Mouse (Mus musculus): ENCODE results near the gene Farp1.
"Not testable (repeated sequence)": the region's sequence is repeated elsewhere in the genome, so short reads cannot be mapped to it uniquely, and the experiment has no call there.

The Farp1 gene

DNA sequence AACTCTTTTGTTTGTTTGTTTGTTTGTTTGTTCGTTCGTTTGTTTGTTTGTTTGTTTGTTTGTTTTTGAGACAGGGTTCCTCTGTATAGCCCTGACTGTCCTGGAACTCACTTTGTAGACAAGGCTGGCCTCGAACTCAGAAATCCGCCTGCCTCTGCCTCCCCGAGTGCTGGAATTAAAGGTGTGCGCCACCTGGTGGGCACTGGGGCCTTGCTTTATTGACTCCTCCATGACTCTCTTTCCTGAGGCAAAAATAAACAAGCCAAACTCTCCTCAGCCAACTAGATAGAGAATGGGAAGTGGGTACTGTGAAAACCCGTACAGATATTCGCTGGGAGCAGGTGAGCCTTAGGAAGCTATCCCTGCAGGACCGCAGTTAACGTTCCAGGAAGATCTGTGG, 154.8 kb downstream of the Farp1 start:
- DNase-seq, result not testable (repeated sequence)

DNA sequence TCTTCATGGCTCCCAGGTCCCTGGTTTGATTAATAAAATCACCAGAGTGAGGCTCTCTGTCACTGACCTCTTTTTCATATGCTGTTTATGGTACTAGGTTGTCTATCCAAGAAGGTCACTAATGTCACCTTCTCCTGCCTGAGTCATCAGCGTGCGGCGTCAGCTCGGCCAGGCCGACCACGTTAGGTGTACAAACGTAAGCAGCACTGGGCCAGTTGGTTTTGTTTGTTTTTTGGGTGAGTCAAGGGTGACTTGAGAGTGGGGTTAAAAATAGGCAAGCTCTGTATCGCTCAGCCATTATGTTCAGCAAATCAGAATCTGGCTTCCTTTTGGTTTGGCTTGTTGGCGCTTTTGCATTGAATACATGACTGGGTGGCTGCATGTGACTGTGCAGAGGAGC, 155.4 kb downstream of the Farp1 start:
- DNase-seq, result no peak

DNA sequence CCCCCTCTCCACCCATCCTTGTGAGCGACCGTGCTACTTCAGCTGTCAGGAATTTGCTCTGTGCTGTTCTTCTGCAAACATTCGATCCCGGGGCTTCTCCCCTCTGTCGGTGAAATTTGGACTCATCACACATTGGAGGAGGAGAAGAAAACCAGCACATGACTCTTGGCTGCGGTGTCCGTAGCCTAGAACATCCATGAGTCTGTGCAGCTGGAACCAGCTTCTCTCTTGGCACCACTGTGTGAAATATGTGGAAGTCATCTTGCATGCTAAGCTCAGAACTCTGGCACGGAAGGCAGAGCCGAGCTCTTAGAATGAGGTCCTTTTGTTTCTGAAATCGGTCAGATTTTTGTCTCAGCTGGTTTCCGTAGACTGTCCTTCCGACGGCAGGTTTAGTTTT, 156.7 kb downstream of the Farp1 start:
- no peak for DNase-seq

DNA sequence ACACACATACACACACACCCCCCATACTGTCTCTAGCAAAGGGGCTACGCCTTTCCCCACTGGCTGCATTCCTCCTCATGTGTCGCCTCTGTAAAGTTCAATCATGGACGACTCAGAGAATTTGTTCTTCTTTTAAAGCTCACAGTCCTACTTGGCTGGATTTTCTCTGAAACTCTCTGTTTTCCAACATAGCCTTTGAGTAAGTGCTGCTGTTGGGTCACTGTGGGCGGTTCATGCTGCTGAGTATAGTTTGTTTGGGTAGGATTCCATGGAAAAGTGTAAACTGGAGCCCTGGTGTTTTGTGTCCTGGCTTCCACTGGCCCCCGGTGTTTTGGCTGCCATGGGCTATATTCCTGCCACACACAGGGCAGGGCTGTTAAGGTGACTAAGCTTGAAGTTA, 157.4 kb downstream of the Farp1 start:
- DNase-seq, result no peak

DNA sequence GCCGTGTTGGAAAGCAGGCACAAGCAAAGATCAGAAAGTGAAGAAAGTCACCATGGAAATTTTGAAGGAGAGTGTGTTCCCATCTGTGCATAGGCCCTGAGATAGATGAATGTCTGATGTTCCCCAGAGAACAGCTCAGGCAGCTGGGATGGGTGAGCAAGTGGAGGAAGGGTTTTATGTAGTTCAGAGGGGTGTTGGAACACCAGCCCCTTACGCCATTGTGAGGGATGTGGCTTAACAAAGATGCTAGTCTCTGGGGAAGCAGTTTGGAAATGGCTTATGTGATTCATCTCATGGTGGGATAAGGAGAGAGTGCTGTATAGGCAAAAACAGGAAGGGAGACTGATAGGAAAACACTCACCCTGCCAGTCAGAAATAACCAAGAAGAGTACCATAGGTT, 159.0 kb downstream of the Farp1 start:
- no peak for DNase-seq

DNA sequence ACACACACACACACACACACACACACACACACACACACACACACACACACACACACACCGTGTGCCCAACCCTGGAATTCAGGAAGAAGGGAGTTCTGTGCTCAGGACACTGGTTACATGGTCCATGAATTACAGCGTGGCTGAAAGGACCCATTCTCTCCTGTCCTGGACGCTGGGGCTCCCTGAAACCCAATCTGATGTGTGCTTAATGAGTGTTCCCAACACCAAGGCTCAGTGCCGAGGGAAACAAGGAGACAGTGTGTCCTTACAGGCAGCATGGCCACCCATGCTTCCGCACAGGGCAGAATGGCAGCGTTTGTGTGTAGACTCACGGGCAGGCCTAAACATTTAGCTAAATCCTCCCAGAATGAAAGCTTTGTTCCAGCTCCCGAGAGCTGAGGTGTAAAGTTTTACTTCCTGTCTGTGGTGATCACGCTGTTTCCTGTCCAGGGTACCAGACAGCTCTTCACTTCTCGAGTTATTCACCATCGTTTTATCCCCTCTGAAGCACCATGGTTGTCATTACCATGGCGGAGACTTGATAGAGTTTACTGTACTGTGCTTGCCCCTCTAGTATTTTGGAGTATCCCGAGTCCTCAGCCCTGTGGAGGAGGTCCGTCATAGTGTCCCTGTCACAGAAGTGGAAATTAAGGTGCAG, 164.0 kb downstream of the Farp1 start:
- peak; percentile 37 for DNase-seq

DNA sequence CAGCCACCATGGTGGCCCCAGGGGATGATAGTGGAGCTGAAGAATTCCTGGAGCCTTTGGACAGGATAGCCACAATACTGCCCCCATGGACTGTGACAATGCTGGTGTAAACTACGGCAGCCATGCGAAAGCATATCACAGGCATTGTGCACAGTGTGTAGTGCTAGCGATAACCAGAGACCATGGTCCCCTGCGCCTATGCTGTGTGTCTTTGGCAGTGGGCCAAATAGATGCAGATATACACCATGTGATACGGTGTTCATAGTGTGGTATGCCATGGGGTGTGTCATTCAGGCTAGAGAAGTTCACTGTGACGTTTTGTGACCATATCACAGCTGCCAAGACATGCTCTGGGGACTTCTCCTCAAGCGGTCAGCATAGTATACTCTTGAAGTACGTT, 164.8 kb downstream of the Farp1 start:
- DNase-seq, result no peak

DNA sequence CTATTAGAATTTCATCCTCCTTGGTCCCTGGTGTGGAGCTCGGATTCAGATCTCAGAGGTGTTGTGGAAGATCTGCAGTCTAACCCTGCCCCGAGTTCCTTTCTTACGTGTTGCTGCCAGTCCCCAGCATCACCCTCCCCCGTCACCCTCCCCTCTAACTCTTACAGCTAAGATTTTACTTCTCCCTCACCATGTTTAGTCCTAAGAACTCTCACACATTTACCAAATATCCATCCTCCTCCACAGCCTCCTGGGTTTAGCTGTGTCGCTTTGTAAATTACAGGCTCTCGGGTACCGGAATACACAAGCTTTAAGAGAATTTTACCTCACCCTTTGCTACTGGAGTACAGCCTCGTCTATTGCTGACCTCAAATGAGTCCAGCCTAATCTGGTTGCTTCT, 165.4 kb downstream of the Farp1 start:
- no peak for DNase-seq

DNA sequence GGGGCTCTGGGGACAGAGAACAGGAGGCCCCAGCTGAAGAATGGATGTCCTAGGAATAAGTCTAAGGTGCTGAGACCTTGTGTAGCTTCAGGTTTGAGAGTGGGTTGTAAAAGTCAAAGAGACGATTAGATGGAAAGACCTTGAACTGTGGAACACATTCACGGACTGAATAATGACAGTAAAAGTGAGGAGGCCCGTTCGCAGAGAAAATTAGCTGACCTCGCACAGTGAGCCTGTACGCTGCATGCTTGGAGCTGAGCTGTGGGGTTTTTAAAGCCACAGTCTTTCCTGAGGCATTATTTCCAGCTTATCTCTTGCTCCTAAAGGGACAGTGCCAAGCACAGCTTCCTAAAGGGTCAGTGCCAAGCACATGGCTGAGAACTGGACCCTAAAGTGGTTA, 166.2 kb downstream of the Farp1 start:
- no peak for DNase-seq

DNA sequence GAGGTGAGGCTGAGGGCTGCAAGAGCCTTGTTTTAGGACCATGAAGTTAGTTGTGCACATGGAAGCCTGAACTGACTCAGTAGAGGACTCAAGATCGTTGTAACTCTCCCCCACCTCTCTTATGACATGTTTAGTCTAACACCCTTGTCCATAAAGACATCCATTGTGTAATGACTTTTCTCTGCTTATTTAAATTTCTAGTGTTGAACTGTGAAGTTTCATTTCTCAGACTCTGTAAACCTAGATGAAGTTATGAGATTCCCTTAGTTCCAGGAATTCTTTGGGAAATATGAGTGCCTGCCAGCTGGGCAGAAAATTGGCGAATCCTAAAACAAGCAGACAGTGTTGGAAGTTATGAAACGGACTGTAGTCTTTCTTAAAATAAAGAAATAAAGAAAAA, 170.5 kb downstream of the Farp1 start:
- DNase-seq, result no peak

DNA sequence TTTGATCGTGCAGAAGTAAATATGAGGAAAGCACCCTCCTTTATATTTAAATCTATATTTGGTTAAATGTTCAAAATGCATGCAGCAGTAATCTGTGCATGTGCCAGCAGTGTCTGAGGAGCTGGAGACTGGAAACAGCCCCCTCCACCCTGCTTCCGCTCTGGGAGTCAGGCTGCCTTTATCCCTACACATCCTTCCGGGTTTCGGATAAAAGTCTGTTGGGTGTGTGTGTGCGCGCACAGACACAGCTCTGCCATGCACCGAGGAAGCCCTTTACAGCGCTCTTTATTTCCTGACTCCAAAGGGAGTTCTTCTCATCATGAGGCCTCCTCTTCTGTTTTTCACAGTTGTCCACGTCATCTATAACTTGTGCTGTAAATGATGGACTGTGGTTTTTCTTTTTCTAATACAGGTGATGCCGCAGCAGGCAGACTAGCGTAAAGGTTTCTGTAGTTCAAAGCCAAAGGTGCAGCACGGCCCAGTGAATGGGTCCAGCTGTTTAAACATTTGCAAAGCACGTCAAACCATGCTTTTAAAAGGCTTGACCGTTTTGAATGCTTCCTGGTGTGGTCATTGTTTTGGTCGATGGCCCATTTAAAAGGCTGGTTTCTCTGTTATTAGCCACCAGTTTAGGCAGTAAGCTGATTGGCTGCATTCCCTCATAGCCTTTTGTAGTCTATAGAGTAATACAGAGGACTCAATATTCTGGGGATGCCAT, 172.6 kb downstream of the Farp1 start:
- DNase-seq, result no peak

DNA sequence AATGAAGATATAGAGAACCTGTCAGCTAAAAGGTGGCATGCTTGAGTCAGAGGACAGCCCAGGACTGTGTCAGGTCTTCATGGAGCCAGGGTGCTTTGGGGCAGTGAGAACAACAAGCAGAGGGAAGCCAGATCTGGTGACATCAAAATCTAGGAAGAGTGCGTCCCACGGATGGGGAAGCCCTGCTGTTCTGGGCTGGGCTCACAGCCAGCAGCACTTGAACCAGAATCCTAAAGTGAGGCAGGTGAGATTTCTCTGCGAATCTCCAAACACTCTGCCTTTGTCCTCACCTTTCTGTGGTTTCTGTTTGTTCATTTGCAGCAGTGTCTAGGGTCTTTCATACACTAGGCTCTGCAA, 173.1 kb downstream of the Farp1 start:
- DNase-seq, result no peak

DNA sequence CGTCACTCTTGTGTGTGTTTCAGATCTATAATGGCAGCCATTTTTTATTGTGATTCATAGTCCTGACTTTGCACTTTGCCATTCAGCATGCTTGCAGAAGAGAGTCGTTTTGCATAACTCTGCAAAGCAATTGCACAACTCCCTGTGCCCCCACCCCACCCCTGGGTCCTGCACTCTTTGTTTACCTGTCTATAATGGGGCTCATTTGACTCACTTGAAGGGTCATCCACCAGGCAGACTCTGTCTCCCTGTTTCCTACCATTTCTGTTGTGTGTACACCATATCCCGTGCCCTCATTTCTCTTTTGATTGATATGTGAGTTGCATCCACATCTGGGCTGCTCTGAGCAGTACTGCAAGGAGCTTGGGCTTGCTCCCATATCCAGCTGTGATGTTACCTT, 175.3 kb downstream of the Farp1 start:
- DNase-seq, result no peak

DNA sequence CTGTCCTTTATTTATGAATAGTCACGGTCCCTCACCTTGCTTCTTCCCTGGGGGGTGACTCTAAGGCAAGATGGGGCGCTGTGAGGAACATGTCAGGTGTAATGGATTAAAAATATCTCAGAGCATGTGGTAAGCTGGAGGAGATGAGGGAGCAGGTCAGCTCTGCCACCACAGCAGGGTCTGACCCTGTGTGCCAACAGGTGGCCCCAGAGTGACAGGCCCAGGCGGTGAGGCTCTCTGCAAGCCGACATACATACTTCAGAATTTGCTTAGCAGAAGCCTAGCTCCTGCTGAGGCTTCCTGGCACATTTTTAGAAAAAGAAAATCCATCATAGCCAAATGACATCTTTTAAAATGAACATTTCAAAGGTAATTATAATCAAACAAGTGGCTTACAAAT, 178.7 kb downstream of the Farp1 start:
- no peak for DNase-seq

DNA sequence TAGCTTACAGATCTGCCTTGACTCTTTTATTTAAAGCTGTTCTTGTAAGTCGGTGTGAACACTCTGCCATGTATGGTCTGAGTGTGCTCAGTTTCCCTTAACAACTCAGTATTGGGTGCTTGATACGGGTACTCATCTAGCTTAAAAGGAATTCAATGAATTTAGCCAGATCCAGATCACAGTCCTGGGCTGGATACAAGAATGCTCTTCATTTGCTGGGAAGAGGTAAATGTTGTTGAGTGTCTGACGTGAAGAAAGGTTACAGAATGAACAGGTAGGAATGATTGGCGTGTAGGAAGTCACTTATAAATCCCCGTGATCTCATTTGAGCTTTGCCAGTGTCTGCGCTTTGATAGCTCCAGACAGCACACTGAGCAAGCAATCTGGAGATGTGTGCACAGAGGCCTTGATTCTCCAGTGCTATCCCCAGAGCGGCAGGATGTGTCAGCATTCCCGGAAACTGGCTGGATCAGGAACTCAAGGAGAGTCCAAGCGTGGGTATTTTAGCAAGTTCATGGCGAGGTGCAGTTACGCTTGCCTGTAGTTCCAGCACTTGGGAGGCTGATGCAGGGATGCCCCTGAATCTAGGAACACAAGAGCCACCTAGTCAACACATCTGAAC, 179.7 kb downstream of the Farp1 start:
- DNase-seq, result no peak

DNA sequence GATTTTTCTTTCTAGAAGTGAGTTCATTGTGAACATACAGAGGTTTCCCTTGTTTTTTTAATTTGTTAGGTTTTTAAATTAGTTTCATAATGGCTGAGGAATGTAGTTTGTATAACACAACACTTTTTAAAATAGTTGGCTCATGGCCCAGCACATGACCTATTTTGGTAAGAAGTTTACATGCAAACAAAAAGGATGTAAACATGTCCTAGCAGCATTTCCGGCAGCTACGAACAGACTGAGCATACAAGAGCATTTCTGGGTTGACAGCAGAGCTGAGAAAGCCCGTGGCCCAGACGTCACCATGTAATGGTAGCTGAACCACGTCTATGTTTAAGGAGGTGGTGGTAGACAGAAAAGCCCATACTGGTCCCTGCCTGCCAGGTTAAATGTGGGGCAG, 180.8 kb downstream of the Farp1 start:
- DNase-seq, result no peak

DNA sequence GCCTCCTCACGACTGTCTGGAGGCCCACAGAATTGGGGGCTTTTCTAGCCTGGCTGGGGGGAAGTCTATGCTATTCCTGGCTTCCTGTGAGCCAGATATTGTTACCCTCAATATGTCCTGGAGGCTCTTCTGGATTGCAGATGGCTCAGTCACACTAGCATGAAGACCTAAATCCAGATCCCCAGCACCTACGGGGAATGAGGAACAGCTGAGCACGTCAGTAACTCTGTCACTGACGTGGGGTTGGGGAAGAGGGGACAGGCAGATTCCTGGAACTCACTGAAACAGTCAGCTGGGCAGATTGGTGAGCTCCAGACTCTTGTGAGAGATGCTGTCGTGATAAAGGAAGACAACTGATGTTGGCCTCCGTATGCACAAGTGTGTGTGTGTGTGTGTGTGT, 181.7 kb downstream of the Farp1 start:
- DNase-seq, result no peak

DNA sequence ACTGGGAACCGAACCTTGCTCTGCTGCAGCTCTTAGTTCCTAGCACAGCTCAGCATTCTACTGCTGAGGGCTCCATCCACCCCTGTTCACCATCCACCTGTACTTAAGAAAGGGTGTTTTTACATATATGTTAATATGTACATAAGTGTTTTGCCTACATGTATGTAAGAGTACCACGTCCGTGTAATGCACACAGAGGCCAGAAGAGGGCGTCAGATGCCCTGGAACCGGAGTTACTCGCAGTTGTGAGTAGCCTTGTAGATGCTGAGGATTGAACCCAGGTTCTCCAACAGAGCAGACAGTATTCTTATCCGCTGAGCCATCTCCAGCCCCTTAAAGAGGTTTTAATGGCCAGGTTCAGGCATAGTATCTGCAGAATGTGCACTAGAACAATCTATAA, 183.6 kb downstream of the Farp1 start:
- no peak for DNase-seq

DNA sequence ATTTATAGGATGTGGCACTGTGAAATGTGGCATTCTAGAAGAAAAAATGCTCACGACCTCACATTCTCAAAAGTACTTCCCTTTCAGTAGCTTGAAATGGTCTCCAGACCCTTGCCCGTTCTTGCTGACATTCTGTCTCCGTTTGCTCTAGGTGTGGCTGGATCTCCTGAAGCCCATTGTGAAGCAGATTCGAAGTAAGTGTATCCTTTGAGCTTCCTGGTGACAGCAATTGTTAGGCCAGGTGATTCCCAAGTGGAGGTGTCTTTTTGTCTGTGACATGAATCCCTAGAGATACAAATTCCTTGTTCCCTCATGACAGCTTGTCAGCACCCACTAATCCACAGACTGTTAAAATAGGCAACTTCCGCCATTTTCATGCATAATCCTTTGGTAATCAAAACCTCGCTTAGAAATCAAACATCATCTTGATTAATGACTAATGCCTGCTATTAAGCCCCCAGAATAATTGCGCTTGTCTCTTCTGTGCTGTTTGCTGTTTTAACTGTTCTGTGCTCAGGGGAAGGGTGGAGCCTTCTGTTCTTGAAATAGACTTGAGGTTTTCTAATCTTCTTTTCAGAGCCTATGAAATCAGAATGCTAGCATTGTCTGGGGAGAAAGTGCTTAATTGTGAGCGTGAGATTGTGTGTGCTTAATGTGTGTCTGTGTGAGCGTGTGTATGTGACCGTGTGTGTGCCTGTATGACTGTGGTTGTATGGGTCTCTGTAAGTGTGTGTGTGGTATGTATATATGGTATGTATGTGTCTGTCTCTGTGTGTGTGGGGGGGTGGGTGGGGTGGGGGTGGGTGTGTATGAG, 184.4 kb downstream of the Farp1 start:
- no peak for DNase-seq

DNA sequence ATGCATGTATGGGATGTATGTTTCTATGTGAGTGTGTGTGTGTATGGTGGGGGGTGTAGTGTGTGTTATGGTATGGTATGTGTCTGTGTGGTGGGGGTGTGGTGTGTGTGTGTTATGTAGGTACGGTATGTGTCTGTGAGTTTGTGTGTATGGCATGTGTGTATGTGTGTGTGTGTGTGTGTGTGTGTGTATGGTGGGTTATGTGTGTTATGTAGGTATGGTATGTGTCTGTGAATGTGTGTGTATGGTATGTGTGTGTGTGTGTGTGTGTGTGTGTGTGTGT, 185.0 kb downstream of the Farp1 start:
- DNase-seq, result no peak

DNA sequence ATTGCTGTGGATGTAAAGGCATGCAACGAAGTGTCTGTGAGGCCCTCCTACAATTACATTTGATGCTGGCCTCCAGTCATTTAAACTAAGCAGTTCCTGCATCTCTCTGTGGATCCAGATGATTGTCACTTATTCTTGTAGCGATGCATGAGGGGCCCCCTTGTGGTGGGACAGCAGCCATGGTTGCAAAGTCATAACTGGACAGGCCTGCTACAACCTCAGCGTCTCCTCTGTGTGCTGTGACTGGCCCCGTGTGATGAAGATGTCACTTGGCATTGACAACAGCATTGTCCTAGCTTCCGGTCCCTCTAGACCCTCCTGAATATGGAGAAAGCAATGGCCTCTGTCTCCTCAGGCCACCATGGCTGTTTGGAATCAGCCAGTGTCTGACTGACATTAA, 185.7 kb downstream of the Farp1 start:
- peak; percentile 56 for DNase-seq

DNA sequence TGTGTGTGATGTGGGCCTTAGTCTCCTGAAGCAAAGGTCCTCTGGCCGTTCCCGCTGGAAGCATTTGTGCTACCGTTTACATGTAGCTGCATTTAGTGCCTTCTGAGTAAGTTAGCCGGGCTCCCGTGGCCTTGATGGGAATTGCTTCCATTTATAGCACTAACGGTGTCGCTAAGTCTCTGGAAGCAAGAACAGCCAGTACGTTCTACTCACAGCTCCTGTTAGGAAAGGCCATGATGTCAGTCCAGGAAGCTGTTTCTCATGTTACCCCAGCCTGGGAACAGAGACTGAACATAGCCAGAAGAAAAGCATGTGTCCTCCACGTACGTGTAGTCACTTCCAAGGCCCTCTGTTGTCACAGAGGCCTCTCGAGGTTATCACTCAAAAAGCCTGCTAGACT, 190.8 kb downstream of the Farp1 start:
- DNase-seq, result no peak

DNA sequence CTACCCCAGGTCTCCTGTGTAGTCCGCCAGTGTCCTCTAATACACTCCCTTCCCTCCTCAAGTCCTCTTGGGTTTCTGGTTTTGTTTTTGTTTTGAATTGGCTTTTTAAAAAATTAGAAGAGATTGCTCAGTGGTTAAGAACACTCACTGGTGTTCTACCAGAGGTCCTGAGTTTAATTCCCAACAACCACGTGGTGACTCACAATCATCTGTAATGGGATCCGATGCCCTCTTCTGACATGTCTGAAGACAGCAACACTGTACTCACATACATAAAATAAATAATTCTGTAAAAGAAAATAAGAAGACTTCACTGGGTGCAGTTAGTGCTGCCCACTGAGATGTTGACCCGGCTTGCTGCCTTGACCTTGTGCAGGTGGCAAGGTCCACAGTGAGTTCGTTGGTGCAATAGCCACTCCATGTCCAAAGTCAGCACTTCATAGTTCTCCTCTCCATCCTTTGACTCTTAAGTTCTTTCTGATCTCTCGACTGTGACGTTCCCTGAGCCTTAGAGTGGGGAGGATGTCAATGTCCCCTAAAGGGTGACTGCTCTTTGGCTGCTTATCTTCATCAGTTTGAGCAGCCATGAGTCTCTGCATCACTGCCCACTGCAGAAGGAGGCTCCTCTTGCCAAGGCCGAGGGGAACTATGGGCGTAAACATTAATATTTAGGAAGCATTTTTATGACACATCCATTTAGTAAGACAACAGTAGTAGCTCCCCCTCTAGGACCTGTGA, 194.2 kb downstream of the Farp1 start:
- DNase-seq, result no peak

All from right cerebral cortex, postnatal 4 days (tissue).